Mouse (Mus musculus) lung, adult 2 months (tissue): ENCODE results near the gene Olfr209.

Source experiments
- CTCF ChIP-seq: fragments of 200-500 bp; IDR thresholded peaks from 2 replicates; pipeline ENCODE4 v1.5.1; 2011; ENCODE audit warnings: mild to moderate bottlenecking, low read length, control low read depth; ENCODE audit not compliant: insufficient read depth
- POLR2A ChIP-seq: fragments of 200-500 bp; IDR thresholded peaks from 2 replicates; pipeline ENCODE4 v1.6.1; 2011; ENCODE audit warnings: low read depth, mild to moderate bottlenecking, control low read depth, low read length, borderline replicate concordance; ENCODE audit errors: extremely low read depth

DNA sequence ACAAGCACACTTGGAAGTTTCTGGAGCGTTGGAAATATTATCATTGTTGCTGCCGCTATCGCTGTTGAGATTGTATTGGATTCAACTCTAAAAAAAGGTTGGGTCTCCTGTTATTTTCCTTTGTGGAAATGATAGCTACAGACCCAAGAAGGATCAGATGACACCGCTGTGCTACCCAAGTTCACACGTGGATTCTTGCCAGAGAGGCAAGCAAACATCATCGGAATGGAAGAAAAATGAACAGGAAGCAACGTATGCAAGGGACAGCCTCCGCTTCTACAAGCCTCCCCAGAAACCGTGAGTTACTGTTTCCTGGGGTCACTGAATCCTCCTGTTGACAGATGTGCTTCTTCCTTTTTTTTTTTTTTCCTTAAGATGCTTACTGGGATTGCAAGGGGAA, 41.0 kb upstream of the Olfr209 start:
- TF ChIP-seq POLR2A, result no peak
- no peak for TF ChIP-seq CTCF
